Mouse (Mus musculus): ENCODE measurements around the gene Pou4f1.

GRCm38 (mm10) chr14:104479751-104480150 lies 12.0 kb upstream of the Pou4f1 start:
- TF ChIP-seq CTCF (IDR thresholded peaks at IDR 0.05 in 2 of 3, conservative IDR thresholded peaks at IDR 0.05 in 1 of 3; ENCODE audit: control insufficient read depth in 1 of 3, insufficient read depth in 1 of 3, low read depth in 2 of 3, low read length in 3 of 3, poor library complexity in 1 of 3, severe bottlenecking in 1 of 3) (no peak), CHD1 (IDR thresholded peaks at IDR 0.05; ENCODE audit: low read depth, low read length) (no peak), EP300 (IDR thresholded peaks at IDR 0.05; ENCODE audit: low read depth in 1 of 2, low read length in 2 of 2) (no peak), ETS1 (IDR thresholded peaks at IDR 0.05; ENCODE audit: low read depth, low read length) (no peak), CHD2 (IDR thresholded peaks at IDR 0.05; ENCODE audit: low read length) (no peak)
